Mouse (Mus musculus): ENCODE measurements around the gene Nbeal1.
A peak's percentile ranks its signal among the peaks of the same experiment; 100 is the strongest.

DNA sequence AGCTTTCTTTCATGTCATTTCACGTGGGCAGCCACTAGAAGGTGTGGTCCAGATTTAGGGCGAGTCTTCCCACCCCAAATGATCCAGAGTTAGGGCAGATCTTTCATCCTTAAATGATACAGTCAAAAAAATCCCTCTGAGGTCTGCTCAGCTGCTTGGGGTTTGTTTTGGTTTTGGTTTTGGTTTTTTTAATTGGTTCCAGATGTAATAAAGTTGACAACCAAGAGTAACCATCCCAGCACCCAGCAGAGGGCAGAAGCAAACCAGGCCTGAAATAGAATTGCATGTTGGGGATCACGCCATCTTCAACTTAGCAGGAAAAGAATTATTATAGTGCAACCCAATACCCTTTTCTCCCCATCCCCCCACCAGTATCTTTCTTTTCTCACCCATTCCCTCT lies 22.0 kb upstream of the Nbeal1 start:
- TF ChIP-seq CTCF (IDR thresholded peaks at IDR 0.05; ENCODE audit: low read depth), result peak; percentile 83
- no peak for TF ChIP-seq EP300 (optimal IDR thresholded peaks at IDR 0.05)
